Mouse (Mus musculus): ENCODE results near the gene Nkain1.

Nkain1 gene

DNA sequence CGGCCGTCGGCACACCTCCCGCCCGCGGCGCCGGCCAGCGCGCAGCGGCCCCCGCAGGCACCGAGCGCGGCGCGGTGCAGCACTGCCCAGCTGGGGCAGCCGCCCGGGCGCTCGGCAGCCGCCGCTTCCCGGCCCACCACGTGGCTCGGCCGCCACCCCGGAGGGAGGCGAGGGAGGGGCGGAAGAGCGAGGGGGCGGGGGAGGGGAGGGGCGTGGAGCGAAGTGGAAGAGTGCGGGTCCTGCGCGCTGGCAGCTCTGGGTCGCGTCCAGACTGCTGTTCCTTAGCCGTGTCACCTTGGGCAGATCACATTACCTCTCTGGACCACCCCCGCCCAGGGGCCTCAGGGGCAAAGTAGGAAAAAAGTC lies at the start of gene Nkain1:
Gene Nkain1, minus strand, starts transcription at position 126 of the 366 bp plus-strand sequence.
- no peak for DNase-seq (ENCODE audit: low read depth)

GRCm38 (mm10) chr4:130578734-130579274 lies 4.8 kb upstream of the Nkain1 start:
- DNase-seq (ENCODE audit: low read depth), result no peak

- DNase-seq (ENCODE audit: low read depth), result no peak
These were observed 3.1 kb upstream of the Nkain1 start for GRCm38 (mm10) chr4:130577081-130577480.

- no peak for DNase-seq (ENCODE audit: low read depth)
These were observed 2.4 kb upstream of the Nkain1 start for GRCm38 (mm10) chr4:130576247-130576931.

DNA sequence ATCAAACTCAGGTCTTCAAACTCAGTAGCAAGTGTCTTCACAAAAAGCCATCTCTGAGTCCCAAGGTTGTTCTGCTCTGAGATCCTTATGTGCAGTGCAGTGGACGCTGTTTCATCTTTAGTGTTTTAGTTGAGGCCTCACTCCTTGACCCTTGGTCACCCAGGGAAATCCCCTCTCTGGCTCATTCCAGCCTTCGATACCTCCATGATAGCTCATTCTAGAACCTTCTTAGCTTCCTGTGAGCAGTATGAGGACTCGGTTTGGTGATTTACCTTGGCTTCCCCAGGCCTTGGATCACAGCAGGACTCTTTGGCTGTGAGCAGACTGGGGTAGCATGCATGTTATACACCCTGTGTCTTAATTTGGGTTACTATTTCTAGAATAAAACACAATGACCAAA lies 1.6 kb upstream of the Nkain1 start:
- no peak for DNase-seq (ENCODE audit: low read depth)

DNA sequence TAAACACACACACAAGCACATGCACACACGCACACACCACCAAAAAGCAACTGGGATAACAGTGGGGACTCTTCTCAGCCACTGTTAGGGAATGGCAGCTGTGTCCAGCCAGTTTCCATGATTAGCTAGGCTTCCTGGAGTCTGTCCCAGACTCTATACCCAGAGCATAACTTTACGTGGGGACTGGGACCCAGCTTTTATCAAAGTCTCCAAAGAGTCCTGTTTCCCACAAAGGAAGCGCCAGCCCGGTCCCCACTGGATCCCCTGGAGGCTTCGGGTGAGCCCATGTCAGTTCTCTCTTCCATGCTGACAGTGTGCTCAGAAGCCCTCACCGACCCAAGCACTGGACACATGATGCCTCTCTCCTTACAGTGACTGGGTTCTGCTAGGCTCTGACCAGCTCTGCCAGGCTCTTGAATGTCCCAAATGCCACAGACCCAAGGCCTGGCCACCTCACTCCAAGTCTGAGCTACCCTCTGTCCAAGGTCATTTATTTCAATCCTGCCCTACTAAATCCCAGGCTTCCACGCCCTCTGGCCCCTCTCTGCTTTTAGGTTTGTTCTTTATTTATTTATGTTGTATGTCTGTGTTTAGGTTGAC lies 988 bp upstream of the Nkain1 start:
- no peak for DNase-seq (ENCODE audit: low read depth)

- DNase-seq (ENCODE audit: low read depth), result no peak
These were observed 474 bp downstream of the Nkain1 start for GRCm38 (mm10) chr4:130573351-130574047.

GRCm38 (mm10) chr4:130573012-130573350 lies 992 bp downstream of the Nkain1 start:
- no peak for DNase-seq (ENCODE audit: low read depth)

DNA sequence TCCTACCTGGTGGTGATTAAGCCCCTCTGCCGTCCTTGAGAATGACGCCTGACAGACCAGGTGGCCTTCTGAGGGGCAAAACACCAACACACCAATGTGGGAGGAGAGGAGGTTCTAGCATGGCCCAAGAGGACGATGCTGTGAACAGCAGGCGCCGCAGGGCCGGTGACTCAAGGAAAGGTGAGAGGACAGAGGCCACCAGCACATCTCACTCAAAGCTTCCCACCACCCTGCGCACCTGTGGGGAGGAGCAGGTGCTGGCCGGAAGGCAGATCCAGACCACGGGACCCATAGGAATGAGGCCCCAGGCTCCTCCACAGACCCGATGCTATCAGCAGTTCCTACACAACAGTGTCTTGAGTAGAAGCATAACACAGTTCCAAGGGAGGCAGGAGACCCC lies 1.4 kb downstream of the Nkain1 start:
- no peak for DNase-seq (ENCODE audit: low read depth)

DNA sequence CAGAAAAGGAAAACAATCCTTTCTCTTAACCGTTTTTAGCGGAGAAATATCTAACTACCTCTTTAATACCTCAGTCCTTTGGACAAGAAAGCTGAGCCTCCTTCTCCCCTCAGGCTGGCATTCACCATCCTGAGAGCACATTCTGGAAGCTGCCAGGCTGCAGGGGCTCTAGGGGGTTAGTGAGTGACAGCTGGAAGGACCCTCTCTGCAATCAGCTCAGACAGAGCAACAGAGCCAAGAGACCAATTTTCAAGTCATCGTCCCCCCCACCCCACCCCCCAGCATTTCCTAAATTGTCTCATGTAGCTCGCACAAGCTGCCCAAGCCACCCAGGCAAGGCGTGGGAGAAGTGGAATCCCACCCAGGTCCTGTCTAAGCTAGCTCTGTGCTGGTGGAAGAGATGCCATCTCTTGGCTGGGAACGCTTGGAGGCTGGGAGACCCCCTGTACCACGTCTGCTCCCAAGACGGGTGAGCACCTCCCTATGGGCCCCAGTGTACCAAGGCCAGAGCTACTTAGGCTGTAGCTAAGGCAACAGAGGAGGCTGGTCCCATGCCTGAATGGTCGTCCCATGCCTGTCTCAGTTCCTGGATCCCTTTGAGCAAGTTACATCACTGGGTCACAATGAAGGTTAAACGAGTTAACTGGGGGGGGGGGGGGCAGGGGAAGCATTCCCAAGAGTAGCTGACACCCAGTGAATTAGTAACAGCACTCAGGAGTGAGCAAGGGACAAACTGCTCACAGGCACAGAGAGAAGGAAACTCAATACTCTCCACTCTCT lies 2.8 kb downstream of the Nkain1 start:
- no peak for DNase-seq (ENCODE audit: low read depth)

GRCm38 (mm10) chr4:130568043-130568978 lies 5.7 kb downstream of the Nkain1 start:
- DNase-seq (ENCODE audit: low read depth), result no peak

GRCm38 (mm10) chr4:130563820-130564219 lies 10.2 kb downstream of the Nkain1 start:
- no peak for DNase-seq (ENCODE audit: low read depth)

- no peak for DNase-seq (ENCODE audit: low read depth)
These were observed 10.7 kb downstream of the Nkain1 start for GRCm38 (mm10) chr4:130563260-130563756.

DNA sequence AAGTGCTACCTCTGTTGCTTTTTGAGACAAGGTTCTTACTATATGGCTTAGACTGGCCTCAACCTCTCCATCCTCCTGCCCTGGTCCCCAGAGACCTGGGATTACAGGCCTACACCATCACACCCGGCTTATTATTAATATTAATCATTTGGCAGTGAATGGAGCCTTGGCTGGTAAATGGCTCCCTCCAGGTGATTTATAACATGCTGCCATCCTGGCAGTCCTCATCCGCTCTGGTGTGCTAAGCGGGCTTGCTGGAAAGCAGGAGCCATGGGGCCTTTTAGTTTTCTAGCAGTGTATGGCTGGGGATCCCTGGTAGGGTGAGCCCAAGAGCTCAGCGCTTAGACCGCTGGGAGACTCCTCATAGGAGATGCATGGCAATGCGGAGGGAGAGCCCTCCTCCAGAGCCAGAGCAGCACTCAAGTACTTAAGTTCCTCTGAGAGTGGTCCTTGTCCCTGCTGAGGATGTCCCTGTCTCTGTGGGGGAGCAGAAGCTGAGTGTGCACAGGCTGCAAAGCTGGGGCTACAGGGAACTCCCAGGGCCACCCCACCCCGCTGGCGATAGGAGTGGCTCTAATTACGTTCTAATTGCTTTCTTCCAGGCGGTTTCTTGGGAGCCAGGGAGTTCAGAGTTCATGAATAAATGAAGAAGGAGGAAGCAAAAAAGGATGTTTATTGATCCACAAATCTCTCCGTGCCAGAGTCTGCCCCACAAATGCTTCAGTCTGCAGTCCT lies 13.2 kb downstream of the Nkain1 start:
- no peak for DNase-seq (ENCODE audit: low read depth)

DNA sequence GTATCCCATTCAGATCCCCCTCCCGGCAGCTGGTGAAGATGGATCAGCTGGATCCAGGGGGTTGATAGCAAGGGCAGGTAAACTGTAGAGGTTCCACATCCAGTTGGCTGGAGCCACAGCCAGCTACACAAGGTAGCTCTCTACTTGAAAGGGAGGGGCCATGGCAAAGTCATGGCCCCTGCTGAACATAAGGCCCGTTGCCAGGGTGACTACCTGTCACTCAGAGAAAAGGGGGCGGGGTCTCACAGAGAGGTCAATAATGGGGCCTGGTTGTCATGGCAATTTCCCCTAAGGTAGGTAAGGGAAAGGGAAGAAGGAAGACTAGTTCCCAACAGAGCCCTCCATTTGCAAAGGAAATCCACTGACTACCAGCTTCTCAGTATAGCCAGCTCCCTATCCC lies 14.8 kb downstream of the Nkain1 start:
- no peak for DNase-seq (ENCODE audit: low read depth)

- no peak for DNase-seq (ENCODE audit: low read depth)
These were observed 16.1 kb downstream of the Nkain1 start for GRCm38 (mm10) chr4:130557852-130558251.

GRCm38 (mm10) chr4:130556992-130557391 lies 17.0 kb downstream of the Nkain1 start:
- DNase-seq (ENCODE audit: low read depth), result no peak

DNA sequence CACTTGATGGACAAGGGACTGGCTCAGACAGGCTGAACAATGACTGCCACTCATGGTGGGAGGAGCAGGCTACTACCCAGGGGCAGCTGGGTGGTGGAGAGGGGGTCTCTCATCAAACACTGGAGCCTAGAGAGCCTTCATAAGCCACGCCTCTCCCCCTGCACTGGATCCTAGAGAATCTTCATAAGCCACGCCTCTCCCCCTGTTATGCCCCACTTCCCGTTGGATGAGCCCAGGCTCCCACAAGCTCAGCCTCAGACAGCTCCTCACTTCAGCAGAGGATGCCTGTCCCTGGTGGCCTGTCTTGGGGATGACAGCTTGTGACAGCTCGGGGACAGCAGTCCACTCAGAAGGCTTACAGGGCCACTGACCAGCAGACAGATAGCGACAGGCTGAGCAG lies 17.7 kb downstream of the Nkain1 start:
- DNase-seq (ENCODE audit: low read depth), result no peak

- no peak for DNase-seq (ENCODE audit: low read depth)
These were observed 20.9 kb downstream of the Nkain1 start for GRCm38 (mm10) chr4:130553121-130553448.

DNA sequence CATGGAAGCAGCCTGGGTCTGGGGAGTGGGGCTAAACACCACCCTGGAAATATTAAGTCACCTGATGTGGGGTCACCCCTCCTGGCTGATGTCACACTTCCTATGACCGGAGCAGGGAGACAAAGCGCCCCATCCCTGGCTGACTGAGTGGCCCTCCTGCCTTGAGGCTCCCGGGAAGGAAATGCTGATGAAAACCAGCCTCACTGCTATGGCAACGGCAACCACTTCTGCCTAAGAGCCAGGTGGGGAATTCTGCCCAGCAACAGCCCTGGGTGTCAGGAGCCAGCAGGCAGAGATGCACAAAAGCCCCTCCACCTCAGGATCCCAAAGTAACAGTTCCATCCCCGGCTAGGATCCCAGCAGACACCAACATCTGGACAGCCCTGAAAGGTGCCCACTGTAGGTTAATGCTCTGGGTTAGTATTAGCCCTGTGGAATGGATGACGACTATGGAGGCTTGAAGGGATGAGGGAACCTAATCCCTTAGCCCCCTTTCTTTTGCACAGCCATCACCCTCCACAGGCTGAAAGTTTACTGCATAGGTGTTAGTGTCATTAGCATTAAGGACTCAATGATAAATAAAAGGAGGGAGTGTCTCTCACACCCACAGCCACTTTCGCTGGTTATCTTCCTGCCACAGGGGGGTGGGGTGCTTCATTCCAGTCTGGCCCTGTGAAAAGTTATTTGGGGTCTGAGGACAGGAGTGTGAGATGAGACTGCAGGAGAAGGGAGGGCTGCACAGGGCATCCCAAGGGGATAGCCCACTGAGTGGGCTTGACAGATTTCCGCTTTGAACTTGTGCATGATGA lies 21.5 kb downstream of the Nkain1 start:
- DNase-seq (ENCODE audit: low read depth), result no peak
